8 mouse cellular contexts compared by ENCODE assay signal in the genomic region with DNA sequence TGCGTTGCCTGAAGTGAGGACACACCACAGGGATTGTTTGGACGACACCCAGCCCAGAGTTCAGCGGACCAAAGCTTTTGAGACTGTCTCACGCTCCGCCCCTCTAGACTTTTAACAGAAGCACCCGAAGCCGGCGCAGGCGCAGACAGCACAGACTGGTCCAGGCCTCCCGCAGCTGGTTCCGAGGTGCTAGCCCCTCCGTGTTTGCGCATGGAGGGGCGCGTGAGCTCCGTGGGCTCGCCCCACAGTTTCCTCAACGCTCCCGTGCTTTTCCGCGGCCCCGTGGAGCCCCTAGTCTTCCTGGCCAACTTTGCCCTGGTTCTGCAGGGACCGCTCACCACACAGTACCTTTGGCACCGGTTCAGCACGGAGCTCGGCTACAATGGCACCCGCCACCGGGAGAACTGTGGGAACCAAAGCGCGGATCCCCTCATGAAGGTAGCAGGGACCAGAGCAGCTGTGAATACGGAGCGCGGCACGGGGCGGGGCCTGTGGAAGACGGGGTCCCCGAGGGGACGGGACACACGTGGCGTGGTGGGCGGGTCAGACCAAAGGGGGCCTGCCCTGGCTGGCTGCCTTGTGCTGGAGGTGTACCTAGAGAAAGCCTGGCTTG. TPM values are rescaled to one million over a fixed set of nuclear protein-coding genes. Genes with fewer than 3 reads are reported as not detected.
A peak's percentile ranks its signal among the peaks of the same experiment; 100 is the strongest.
DNase-seq lines count a peak whose midpoint lies in the region; ATAC-seq lines count a peak whose summit lies in the region.

Gene Slc46a1 (plus strand): TSS at position 130 of the 613 bp plus-strand sequence.

- peak within 1 kb of the TSS; percentile 86 for H3K9ac ChIP-seq in hindbrain, embryonic 15.5 days

- peak within 1 kb of the TSS; percentile 88 for H3K4me2 ChIP-seq in hindbrain, embryonic 15.5 days

- H3K4me3 ChIP-seq in hindbrain, embryonic 15.5 days = peak within 1 kb of the TSS; percentile 82

- H3K4me1 ChIP-seq in hindbrain, embryonic 15.5 days (replicated peaks) = peaks cover 18% of the 10 kb centered on the region

- under 1% methylated on average over 41 of the region's 41 CpGs for WGBS in hindbrain, embryonic 15.5 days

- H3K9me3 ChIP-seq in hindbrain, embryonic 15.5 days = no peaks in the 10 kb centered on the region

- ATAC-seq in hindbrain, embryonic 15.5 days (ENCODE audit: low FRiP score, low read depth) = peak; percentile 92

- H3K27me3 ChIP-seq in hindbrain, embryonic 15.5 days = no peaks in the 10 kb centered on the region

- DNase-seq in R1 (ENCODE audit: low read depth, low spot score) = peak; percentile 93
- DNase-seq in cerebellum, postnatal 36 days = peak; percentile 57 to 59
- peak; percentile 80 for DNase-seq in gastrocnemius, adult 18-20 months (ENCODE audit: low spot score)
- peak; percentile 58 for DNase-seq in left cerebral cortex, adult 11 months (ENCODE audit: low spot score)
- DNase-seq in lung, postnatal 36 days = peak; percentile 89
- DNase-seq in retina, postnatal 7 days (ENCODE audit: low read depth, low spot score) = peak; percentile 32
- DNase-seq in urinary bladder, adult 18-20 months (ENCODE audit: low spot score in 2 of 2) = peak; percentile 71 to 74

- H3K36me3 ChIP-seq in hindbrain, embryonic 15.5 days = no peaks in the 10 kb centered on the region

- peak within 1 kb of the TSS; percentile 91 for H3K27ac ChIP-seq in hindbrain, embryonic 15.5 days (replicated peaks)

RNA-seq across cellular contexts. Expression of gene Slc46a1, which starts in this region (rescaled TPM):
- under 1 TPM; 0.47 to 0.91 TPM for total RNA-seq in gastrocnemius, adult 18-20 months (2021)
- polyA plus RNA-seq in hindbrain, embryonic 15.5 days (2015; fragmentation: Nextera tagmentation; extraction: Ambion mirVana) = 26.0 and 28.4 TPM in 2 replicates

Comparison
In these comparisons a context has a peak if more than half of its experiments do, and no peak if none do; other contexts are left out.
1. Peak in every context shown above with its lines: DNase-seq, ATAC-seq, H3K4me3 ChIP-seq and H3K27ac ChIP-seq.
2. Peak in DNase-seq in gastrocnemius, adult 18-20 months; RNA of the gene not detected or under 1 TPM.
3. DNase-seq: peak in every context shown above with its lines; median percentile 93 in R1; 89 in lung, postnatal 36 days; 80 in gastrocnemius, adult 18-20 months; 72 in urinary bladder, adult 18-20 months; 58 in cerebellum, postnatal 36 days; 58 in left cerebral cortex, adult 11 months; 32 in retina, postnatal 7 days.